Mouse (Mus musculus) limb, embryonic 14.5 days (tissue): ENCODE measurements around the gene Cideb. TPM values are rescaled to one million over a fixed set of nuclear protein-coding genes. Genes with fewer than 3 reads are reported as not detected.

Source experiments
- ATAC-seq: fragments of 200-750 bp; cut with Nextera tagmentation; 2 replicates; pipeline ENCODE4 v1.8.0; 2017; ENCODE audit warnings: low read depth, moderate number of reproducible peaks, moderate TSS enrichment; ENCODE audit not compliant: low FRiP score
- DNase-seq: peaks from one replicate; pipeline ENCODE4 v3.0.0-alpha.2; 2015; ENCODE audit warnings: low spot score
- H3K27ac ChIP-seq: fragments of 300-500 bp; sonication (generic); replicated peaks from 2 replicates; pipeline ENCODE4 v1.5.1; 2014; ENCODE audit warnings: low read depth, mild to moderate bottlenecking, low read length, moderate library complexity, mixed read lengths
- H3K27me3 ChIP-seq: fragments of 300-500 bp; sonication (generic); 2 replicates; pipeline ENCODE4 v1.6.1; 2014; ENCODE audit warnings: low read length, mixed read lengths; ENCODE audit not compliant: control insufficient read depth, insufficient read depth
- H3K36me3 ChIP-seq: fragments of 300-500 bp; sonication (generic); 2 replicates; pipeline ENCODE4 v1.6.1; 2014; ENCODE audit warnings: mild to moderate bottlenecking, low read length, moderate library complexity, mixed read lengths; ENCODE audit not compliant: control insufficient read depth, insufficient read depth
- H3K4me1 ChIP-seq: fragments of 300-500 bp; sonication (generic); 2 replicates; pipeline ENCODE4 v1.6.1; 2014; ENCODE audit warnings: antibody characterized with exemption, low read length, mixed read lengths; ENCODE audit not compliant: control insufficient read depth, insufficient read depth
- H3K4me2 ChIP-seq: fragments of 300-500 bp; sonication (generic); replicated peaks from 2 replicates; pipeline ENCODE4 v1.6.1; 2014; ENCODE audit warnings: low read depth, mild to moderate bottlenecking, low read length, moderate library complexity; ENCODE audit not compliant: severe bottlenecking
- H3K4me3 ChIP-seq: fragments of 300-500 bp; sonication (generic); replicated peaks from 2 replicates; pipeline ENCODE4 v1.5.1; 2014; ENCODE audit warnings: low read length
- H3K9ac ChIP-seq: fragments of 300-500 bp; sonication (generic); 2 replicates; pipeline ENCODE4 v1.6.1; 2014; ENCODE audit warnings: mild to moderate bottlenecking, low read depth, low read length, moderate library complexity; ENCODE audit not compliant: severe bottlenecking
- H3K9me3 ChIP-seq: fragments of 300-500 bp; sonication (generic); 2 replicates; pipeline ENCODE4 v1.6.1; 2016; ENCODE audit warnings: low read length; ENCODE audit not compliant: control insufficient read depth
- POLR2A ChIP-seq: fragments of 200-500 bp; IDR thresholded peaks from 2 replicates; pipeline ENCODE4 v1.8.0; 2012; ENCODE audit warnings: inconsistent platforms, mild to moderate bottlenecking, moderate library complexity, borderline replicate concordance; ENCODE audit not compliant: insufficient read depth, insufficient read length; ENCODE audit errors: extremely low read depth
- WGBS: fragments of 180-500 bp; shearing (Covaris S2); extraction: QIAGEN DNeasy Blood & Tissue Kit; methylation state at CpG from one replicate; pipeline ENCODE4 v1.1.7; 2014; 5-methylcytosine and 5-hydroxymethylcytosine counted together
- polyA plus RNA-seq, 2 experiments: library from polyadenylated mRNA; depleted of rRNA in 1 of 2; stranded (reverse) in 1 of 2; unstranded in 1 of 2; fragments of >200 nt; fragmentation: Nextera tagmentation in 1 of 2; extraction: Ambion mirVana in 1 of 2; gene quantifications; 2 replicates each; pipeline versions ENCODE4 v1.2.1 to v1.2.3; 2012 to 2014

Gene Cideb
- polyA plus RNA-seq, 2 experiments = 0.41 to 2.1 TPM

GRCm38 (mm10) chr14:55727889-55728685, 30.2 kb downstream of the Cideb start:
- DNase-seq (no peak), ATAC-seq (no peak)
- H3K9ac ChIP-seq = no peak overlapping the region
- no peak overlapping the region for H3K4me2 ChIP-seq
- no peaks in the 10 kb centered on the region for H3K9me3 ChIP-seq
- no peaks in the 10 kb centered on the region for H3K36me3 ChIP-seq
- no peak overlapping the region for H3K4me3 ChIP-seq
- no peaks in the 10 kb centered on the region for H3K4me1 ChIP-seq
- H3K27me3 ChIP-seq = no peaks in the 10 kb centered on the region
- no peak for TF ChIP-seq POLR2A
- 72% methylated on average over 8 of the region's 8 CpGs for WGBS
- H3K27ac ChIP-seq = no peak overlapping the region

GRCm38 (mm10) chr14:55726261-55726660, 32.0 kb downstream of the Cideb start:
- ATAC-seq (no peak), DNase-seq (no peak)
- Histone ChIP-seq H3K9ac (no peak overlapping the region), H3K27ac (no peak overlapping the region), H3K9me3 (no peaks in the 10 kb centered on the region), H3K27me3 (no peaks in the 10 kb centered on the region), H3K4me1 (0 out of 2 replicates have a peak, but pooled peaks cover 2% of the 10 kb centered on the region), H3K4me3 (no peak overlapping the region), H3K36me3 (no peaks in the 10 kb centered on the region), H3K4me2 (no peak overlapping the region)
- no peak for TF ChIP-seq POLR2A

GRCm38 (mm10) chr14:55724411-55724871, 33.8 kb downstream of the Cideb start:
- DNase-seq (no peak), ATAC-seq (no peak)
- Histone ChIP-seq H3K36me3 (no peaks in the 10 kb centered on the region), H3K4me2 (no peak overlapping the region), H3K9me3 (no peaks in the 10 kb centered on the region), H3K27ac (no peak overlapping the region), H3K27me3 (no peaks in the 10 kb centered on the region), H3K4me1 (0 out of 2 replicates have a peak, but pooled peaks cover 2% of the 10 kb centered on the region), H3K4me3 (no peak overlapping the region), H3K9ac (no peak overlapping the region)
- 65% methylated on average over 8 of the region's 8 CpGs for WGBS
- no peak for TF ChIP-seq POLR2A

GRCm38 (mm10) chr14:55723433-55723832, 34.8 kb downstream of the Cideb start:
- Histone ChIP-seq H3K4me2 (no peak overlapping the region), H3K27ac (no peak overlapping the region), H3K9ac (no peak overlapping the region), H3K4me3 (no peak overlapping the region), H3K4me1 (0 out of 2 replicates have a peak, but pooled peaks cover 2% of the 10 kb centered on the region), H3K9me3 (no peaks in the 10 kb centered on the region), H3K36me3 (peaks cover 8% of the 10 kb centered on the region), H3K27me3 (no peaks in the 10 kb centered on the region)
- 87% methylated on average over 7 of the region's 7 CpGs for WGBS
- TF ChIP-seq POLR2A = no peak
- DNase-seq = no peak
- no peak for ATAC-seq

- Histone ChIP-seq H3K9ac (peak overlapping the region; percentile 74; the same call in 1 of the 2 replicates), H3K4me1 (0 out of 2 replicates have a peak, but pooled peaks cover 2% of the 10 kb centered on the region)
- ATAC-seq = no peak
Observed at GRCm38 (mm10) chr14:55722438-55722945, 35.8 kb downstream of the Cideb start.

More at GRCm38 (mm10) chr14:55722438-55722945, 35.8 kb downstream of the Cideb start:
- DNase-seq = no peak
- Histone ChIP-seq H3K4me3 (peak overlapping the region; percentile 76), H3K36me3 (peaks cover 16% of the 10 kb centered on the region), H3K9me3 (no peaks in the 10 kb centered on the region), H3K27me3 (no peaks in the 10 kb centered on the region), H3K27ac (0 out of 2 replicates have a peak overlapping the region, but pooled peaks have one; percentile 11), H3K4me2 (peak overlapping the region; percentile 68)
- WGBS = 52% methylated on average over 8 of the region's 8 CpGs
- TF ChIP-seq POLR2A = no peak
